Mouse (Mus musculus) embryonic fibroblast, embryonic 13.5 days (primary cell): ENCODE results near the gene Kctd12. TPM values are rescaled to one million over a fixed set of nuclear protein-coding genes. Genes with fewer than 3 reads are reported as not detected.

Experiments
- H3K27ac ChIP-seq: 2 replicates; pipeline ENCODE4 v1.5.1; 2012; ENCODE audit warnings: low read length, control low read depth, inconsistent platforms; ENCODE audit not compliant: insufficient read depth
- H3K4me1 ChIP-seq: 2 replicates; pipeline ENCODE4 v1.6.1; 2011; ENCODE audit warnings: low read length; ENCODE audit not compliant: control insufficient read depth, insufficient read depth
- H3K4me3 ChIP-seq: 2 replicates; pipeline ENCODE4 v1.5.1; 2011; ENCODE audit warnings: mild to moderate bottlenecking, control low read depth, low read length; ENCODE audit not compliant: insufficient read depth
- CTCF ChIP-seq: IDR thresholded peaks from 2 replicates; pipeline ENCODE4 v1.5.1; 2011; ENCODE audit warnings: mild to moderate bottlenecking, control low read depth, low read length, moderate library complexity, borderline replicate concordance; ENCODE audit not compliant: insufficient read depth
- POLR2A ChIP-seq: IDR thresholded peaks from 2 replicates; pipeline ENCODE4 v1.6.1; 2011; ENCODE audit warnings: low read depth, mild to moderate bottlenecking, control low read depth, low read length, moderate library complexity
- polyA plus RNA-seq: library from polyadenylated mRNA; stranded (reverse); fragments of >200 nt; gene quantifications from 2 replicates; pipeline ENCODE4 v1.2.4, GENCODE M21; 2011; ENCODE audit warnings: low read depth; ENCODE audit not compliant: missing spikeins, insufficient read length

The Kctd12 gene
- polyA plus RNA-seq: 19.0 and 38.8 TPM in 2 replicates

GRCm38 (mm10) chr14:102982627-102983540 lies at the start of gene Kctd12:
Kctd12 (minus strand) TSS chr14:102982637.
- Histone ChIP-seq H3K4me3 (peak within 1 kb of the TSS; percentile 47), H3K27ac (peak within 1 kb of the TSS; percentile 82), H3K4me1 (no peaks in the 10 kb centered on the region; the same call in 1 of the 2 replicates)
- TF ChIP-seq POLR2A (no peak; the same call in 1 of the 2 replicates), CTCF (peak; percentile 35; the same call in 1 of the 2 replicates)

- no peak overlapping the region for H3K4me3 ChIP-seq
- peaks cover 4% of the 10 kb centered on the region; the same call in 1 of the 2 replicates for H3K4me1 ChIP-seq
Observed at GRCm38 (mm10) chr14:103029203-103029602, 46.8 kb upstream of the Kctd12 start.

GRCm38 (mm10) chr14:103020046-103020445 lies 37.6 kb upstream of the Kctd12 start:
- no peaks in the 10 kb centered on the region for H3K4me1 ChIP-seq
- no peak overlapping the region for H3K27ac ChIP-seq
- H3K4me3 ChIP-seq: no peak overlapping the region
- TF ChIP-seq CTCF (no peak), POLR2A (no peak)

More at GRCm38 (mm10) chr14:103029203-103029602, 46.8 kb upstream of the Kctd12 start:
- H3K27ac ChIP-seq: no peak overlapping the region
- TF ChIP-seq POLR2A: no peak
- no peak for TF ChIP-seq CTCF

- no peak overlapping the region for H3K27ac ChIP-seq
- TF ChIP-seq POLR2A (no peak), CTCF (no peak)
- H3K4me1 ChIP-seq: no peaks in the 10 kb centered on the region
- H3K4me3 ChIP-seq: no peak overlapping the region
Observed at GRCm38 (mm10) chr14:103017009-103017408, 34.6 kb upstream of the Kctd12 start.

DNA sequence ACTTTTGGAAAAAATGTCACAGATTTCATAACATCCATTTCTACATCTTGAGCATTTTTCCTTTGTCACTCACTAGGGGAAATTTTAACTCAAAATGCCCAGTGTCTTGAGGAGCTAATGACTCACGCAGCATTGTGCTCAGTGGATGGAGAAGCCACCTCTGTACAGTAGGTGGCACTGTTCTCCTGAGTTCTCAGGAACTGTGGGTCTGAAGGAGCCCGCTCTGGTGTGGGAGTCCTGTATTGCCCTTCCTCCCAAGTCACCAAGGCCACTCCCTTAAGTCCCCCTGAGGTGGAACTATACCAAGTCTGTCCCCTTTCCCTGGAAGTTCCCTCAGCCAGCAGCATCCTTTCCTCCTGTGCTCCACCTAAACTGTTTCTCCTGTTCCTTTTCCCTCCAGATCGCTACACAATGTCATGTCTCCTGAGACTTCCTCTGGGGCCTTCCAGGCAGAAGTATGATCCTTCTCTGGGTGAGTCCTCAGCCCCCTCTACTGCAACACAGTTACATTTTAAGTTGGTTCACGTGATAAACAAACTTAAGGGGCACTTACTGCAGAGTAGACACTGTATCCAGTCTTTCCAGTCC lies 30.2 kb upstream of the Kctd12 start:
- Histone ChIP-seq H3K4me3 (no peak overlapping the region), H3K27ac (no peak overlapping the region), H3K4me1 (no peaks in the 10 kb centered on the region)
- TF ChIP-seq CTCF: peak; percentile 82; the same call in 1 of the 2 replicates
- no peak for TF ChIP-seq POLR2A

DNA sequence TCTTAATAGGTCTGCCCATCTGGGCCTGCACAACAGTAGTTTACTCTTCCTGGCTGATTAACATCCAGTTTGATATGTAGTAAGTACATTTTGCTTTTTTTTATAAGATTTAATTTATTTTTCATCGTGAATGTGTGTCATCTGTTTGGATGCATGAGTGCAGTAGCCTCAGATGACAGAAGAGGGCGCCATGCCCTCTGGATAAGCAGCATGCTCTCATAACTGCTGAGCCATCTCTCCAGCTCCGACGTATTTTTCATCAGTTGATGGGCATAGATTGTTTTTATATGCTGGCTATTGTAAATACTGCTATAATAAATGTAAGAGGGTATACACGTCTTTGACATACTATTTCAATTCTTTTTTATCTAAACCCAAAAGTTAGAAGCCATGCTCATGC lies 29.3 kb upstream of the Kctd12 start:
- H3K4me1 ChIP-seq: no peaks in the 10 kb centered on the region
- TF ChIP-seq CTCF (peak; percentile 56; the same call in 1 of the 2 replicates), POLR2A (no peak)
- no peak overlapping the region for H3K4me3 ChIP-seq

DNA sequence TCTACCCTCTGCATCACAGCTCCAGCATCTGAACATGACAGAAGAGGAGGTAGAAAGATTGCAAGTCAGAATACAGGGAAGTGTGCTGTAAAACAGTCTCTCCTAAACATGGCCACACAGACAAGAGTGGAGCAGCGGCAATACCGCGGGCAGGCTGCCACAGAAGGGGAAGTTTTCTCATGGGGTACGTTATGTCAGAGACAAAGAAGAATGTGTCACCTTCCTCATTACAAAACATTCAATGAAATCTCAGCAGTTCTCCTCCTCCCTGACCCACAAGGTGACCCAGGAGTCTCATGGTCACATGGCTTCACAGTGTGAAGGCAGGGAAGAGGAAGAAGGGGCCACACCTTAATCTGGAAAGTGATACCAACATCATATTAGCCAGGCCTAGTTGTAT lies 25.3 kb upstream of the Kctd12 start:
- Histone ChIP-seq H3K4me3 (no peak overlapping the region), H3K4me1 (no peaks in the 10 kb centered on the region), H3K27ac (no peak overlapping the region)
- TF ChIP-seq CTCF (no peak), POLR2A (no peak)

More for the DNA sequence above, 29.3 kb upstream of the Kctd12 start:
- H3K27ac ChIP-seq: no peak overlapping the region

- no peak overlapping the region for H3K4me3 ChIP-seq
- peaks cover 1% of the 10 kb centered on the region for H3K4me1 ChIP-seq
- TF ChIP-seq POLR2A (no peak), CTCF (no peak)
- no peak overlapping the region for H3K27ac ChIP-seq
Observed at GRCm38 (mm10) chr14:102994662-102995561, 12.5 kb upstream of the Kctd12 start.

- no peak for TF ChIP-seq POLR2A
- Histone ChIP-seq H3K4me1 (peaks cover 3% of the 10 kb centered on the region), H3K4me3 (no peak overlapping the region), H3K27ac (no peak overlapping the region)
Observed at GRCm38 (mm10) chr14:102990765-102991164, 8.3 kb upstream of the Kctd12 start.

GRCm38 (mm10) chr14:102989866-102990265 lies 7.4 kb upstream of the Kctd12 start:
- no peak overlapping the region for H3K4me3 ChIP-seq
- H3K4me1 ChIP-seq: peaks cover 3% of the 10 kb centered on the region
- no peak overlapping the region for H3K27ac ChIP-seq
- no peak for TF ChIP-seq POLR2A
- no peak for TF ChIP-seq CTCF
